Mouse (Mus musculus): ENCODE results near the gene Arhgap35.

GRCm38 (mm10) chr7:16453118-16453711 lies 161.6 kb downstream of the Arhgap35 start:
- TF ChIP-seq CTCF (IDR thresholded peaks at IDR 0.05; ENCODE audit: borderline replicate concordance, extremely low read depth, insufficient read depth, insufficient read length) (no peak), POLR2A (IDR thresholded peaks at IDR 0.05; ENCODE audit: borderline replicate concordance, extremely low read depth, insufficient read depth, insufficient read length, poor library complexity, severe bottlenecking) (no peak)

All from brain, embryonic 14.5 days (tissue).